ENCODE assay signal across 29 mouse cellular contexts in genomic region chrX:141873597-141873996, GRCm38 (mm10). TPM values are rescaled to one million over a fixed set of nuclear protein-coding genes. Genes with fewer than 3 reads are reported as not detected.
"Had no signal": no experiment of that assay in that cellular context is flagged by ENCODE, and none has a peak within 500 bp of the region (broad histone marks: within the 10 kb centered on the region; RNA-seq: fewer than 3 reads in every experiment).

No protein-coding gene starts in this region.

- H3K9me3 ChIP-seq: heart, embryonic 10.5 days; heart, embryonic 12.5 days; hindbrain, embryonic 10.5 days; intestine, embryonic 15.5 days; limb, embryonic 10.5 days; limb, embryonic 12.5 days had no signal

- H3K4me1 ChIP-seq: heart, embryonic 10.5 days; heart, embryonic 12.5 days; hindbrain, embryonic 10.5 days; intestine, embryonic 15.5 days; limb, embryonic 10.5 days; limb, embryonic 12.5 days had no signal

- H3K36me3 ChIP-seq: heart, embryonic 10.5 days; heart, embryonic 12.5 days; hindbrain, embryonic 10.5 days; intestine, embryonic 15.5 days; limb, embryonic 10.5 days; limb, embryonic 12.5 days had no signal

- ATAC-seq: hindbrain, embryonic 16.5 days; inflammation-experienced regulatory T-cells, adult 6 months; intestine, embryonic 15.5 days; intestine, postnatal 0 days had no signal

- H3K4me3 ChIP-seq: gastrocnemius, adult 2 months; heart, embryonic 10.5 days; heart, embryonic 12.5 days; hindbrain, embryonic 10.5 days; intestine, embryonic 15.5 days; layer of hippocampus, adult 2 months; left cerebral cortex, adult 2 months; limb, embryonic 10.5 days; limb, embryonic 12.5 days had no signal

- H3K4me2 ChIP-seq: heart, embryonic 12.5 days; hindbrain, embryonic 14.5 days; intestine, embryonic 15.5 days; limb, embryonic 12.5 days; liver, embryonic 11.5 days had no signal

- H3K27ac ChIP-seq: gastrocnemius, adult 2 months; heart, embryonic 10.5 days; hindbrain, embryonic 10.5 days; hindbrain, embryonic 14.5 days; intestine, embryonic 15.5 days; layer of hippocampus, adult 2 months; left cerebral cortex, adult 2 months; limb, embryonic 10.5 days; limb, embryonic 12.5 days had no signal

- DNase-seq: gastrocnemius, adult 2 months; gastrocnemius, postnatal 10 days; gastrocnemius, postnatal 25 days; heart, adult 18-20 months; heart, postnatal 10 days; heart, postnatal 4 days; kidney, adult 18-20 months; kidney, adult 8-10 months; kidney, postnatal 10 days; kidney, postnatal 25 days; kidney, postnatal 4 days; liver had no signal

- H3K27me3 ChIP-seq: heart, embryonic 12.5 days; intestine, embryonic 15.5 days; limb, embryonic 12.5 days had no signal

- H3K9ac ChIP-seq: heart, embryonic 12.5 days; hindbrain, embryonic 14.5 days; intestine, embryonic 15.5 days; limb, embryonic 12.5 days had no signal

RNA-seq across cellular contexts. Expression of gene Gm15294, which starts 1.4 kb away (rescaled TPM):
- polyA plus RNA-seq: frontal cortex, adult 2 months; heart, embryonic 10.5 days; heart, embryonic 12.5 days; hindbrain, embryonic 14.5 days; hindbrain, embryonic 16.5 days; inflammation-experienced regulatory T-cells, adult 6 months; intestine, embryonic 15.5 days; kidney, embryonic 14.5 days; kidney, embryonic 16.5 days; limb, embryonic 10.5 days; limb, embryonic 12.5 days; limb, embryonic 14.5 days; liver, embryonic 11.5 days had no signal
